In the genomic region with DNA sequence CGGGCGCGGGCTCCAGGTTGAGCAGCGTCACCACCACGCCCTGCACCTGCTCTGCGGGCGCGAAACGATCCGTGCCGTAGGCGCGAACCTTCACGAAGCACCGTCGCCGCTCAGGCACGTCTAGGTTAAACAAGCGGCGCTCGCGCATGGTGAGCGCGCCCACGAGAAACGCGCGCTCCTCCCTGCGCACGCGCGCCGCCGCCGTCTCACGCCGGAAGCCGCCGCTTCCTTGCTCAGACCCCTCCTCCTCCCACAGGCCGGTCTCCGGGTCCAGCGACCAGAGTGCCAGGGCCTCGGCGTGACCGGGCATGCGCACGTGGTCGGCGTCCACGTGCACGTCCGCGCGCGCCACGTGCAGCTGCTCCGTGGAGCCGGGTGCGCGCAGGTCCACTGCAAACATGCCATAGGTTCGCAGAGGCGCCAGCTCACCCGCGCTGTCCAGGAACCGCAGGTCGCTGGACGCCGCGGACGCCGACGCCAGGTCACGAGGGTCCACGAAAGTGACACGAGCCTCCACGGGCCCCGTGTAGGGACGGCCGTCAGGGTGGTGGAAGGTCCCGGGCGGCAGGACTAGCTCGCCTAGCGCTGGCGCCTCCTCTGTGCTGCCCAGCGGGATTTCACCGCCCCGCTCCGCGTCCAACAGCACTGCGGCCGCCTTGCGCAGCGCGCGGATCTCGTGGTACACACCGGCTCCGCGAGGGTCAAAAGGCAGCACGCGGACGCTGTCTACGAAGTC, we compare ENCODE assay signal across 8 mouse cellular contexts. TPM values are rescaled to one million over a fixed set of nuclear protein-coding genes. Genes with fewer than 3 reads are reported as not detected.
A peak's percentile ranks its signal among the peaks of the same experiment; 100 is the strongest.
DNase-seq lines count a peak whose midpoint lies in the region; ATAC-seq and TF ChIP-seq lines count a peak whose summit lies in the region.

No protein-coding gene starts in this region.

- intact Hi-C loops in gastrocnemius, postnatal 36 days (cut with DNase I): no loop called here

- H3K4me2 ChIP-seq in liver, embryonic 13.5 days: peak overlapping the region; percentile 55
- H3K4me2 ChIP-seq in neural tube, embryonic 13.5 days: peak overlapping the region; percentile 56

- no peaks in the 10 kb centered on the region for H3K36me3 ChIP-seq in kidney, adult 2 months (ENCODE audit: control insufficient read depth, insufficient read depth, low read length)
- H3K36me3 ChIP-seq in liver, embryonic 13.5 days: no peaks in the 10 kb centered on the region
- H3K36me3 ChIP-seq in neural tube, embryonic 13.5 days: no peaks in the 10 kb centered on the region

- peak; percentile 67 for DNase-seq in gastrocnemius, postnatal 10 days
- DNase-seq in gastrocnemius, postnatal 36 days: no peak
- peak; percentile 46 for DNase-seq in adrenal gland, postnatal 25 days
- DNase-seq in kidney, adult 2 months: peak; percentile 73
- no peak for DNase-seq in liver, embryonic 13.5 days
- DNase-seq in adipocyte (ENCODE audit: low spot score): no peak

- 0 out of 2 replicates have a peak, but pooled peaks cover 3% of the 10 kb centered on the region for H3K27me3 ChIP-seq in kidney, adult 2 months (replicated peaks; ENCODE audit: control insufficient read depth, insufficient read depth, low read length)
- peaks cover 99% of the 10 kb centered on the region for H3K27me3 ChIP-seq in liver, embryonic 13.5 days
- peaks cover 94% of the 10 kb centered on the region for H3K27me3 ChIP-seq in neural tube, embryonic 13.5 days

- no peaks in the 10 kb centered on the region; the same call in 1 of the 2 replicates for H3K9me3 ChIP-seq in liver, embryonic 13.5 days (replicated peaks)
- H3K9me3 ChIP-seq in neural tube, embryonic 13.5 days: no peaks in the 10 kb centered on the region

- no peak overlapping the region for H3K27ac ChIP-seq in kidney, adult 2 months (ENCODE audit: insufficient read depth, low read depth, low read length)
- no peak overlapping the region for H3K27ac ChIP-seq in liver, embryonic 13.5 days
- H3K27ac ChIP-seq in neural tube, embryonic 13.5 days (replicated peaks): no peak overlapping the region

- 0 out of 2 replicates have a peak, but pooled peaks have one; percentile 12 for ATAC-seq in granulocyte monocyte progenitor cell, adult 5-6 weeks (replicated peaks; ENCODE audit: poor library complexity, severe bottlenecking)
- ATAC-seq in liver, embryonic 13.5 days (ENCODE audit: low read depth): no peak; the same call in 1 of the 2 replicates
- ATAC-seq in neural tube, embryonic 13.5 days (ENCODE audit: low read depth): peak; percentile 65

- peak overlapping the region; percentile 27; the same call in 1 of the 2 replicates for H3K4me3 ChIP-seq in kidney, adult 2 months (ENCODE audit: insufficient read depth, low read depth, low read length)
- peak overlapping the region; percentile 46 for H3K4me3 ChIP-seq in liver, embryonic 13.5 days (replicated peaks)
- peak overlapping the region; percentile 44 for H3K4me3 ChIP-seq in neural tube, embryonic 13.5 days

- TF ChIP-seq CTCF in kidney, adult 2 months (conservative IDR thresholded peaks at IDR 0.05; ENCODE audit: insufficient read depth, insufficient read length, low read depth, low read length): no peak

- WGBS in kidney, adult 2 months: 5% methylated on average over 103 of the region's 103 CpGs
- 8% methylated on average over 103 of the region's 103 CpGs for WGBS in liver, embryonic 13.5 days (ENCODE audit: insufficient replicate concordance)
- WGBS in neural tube, embryonic 13.5 days: 4% methylated on average over 100 of the region's 103 CpGs

- no peak overlapping the region for H3K9ac ChIP-seq in liver, embryonic 13.5 days
- peak overlapping the region; percentile 56 for H3K9ac ChIP-seq in neural tube, embryonic 13.5 days

- no peaks in the 10 kb centered on the region for H3K4me1 ChIP-seq in kidney, adult 2 months (ENCODE audit: control insufficient read depth, insufficient read depth, low read length)
- H3K4me1 ChIP-seq in liver, embryonic 13.5 days (replicated peaks): peaks cover 11% of the 10 kb centered on the region
- peaks cover 48% of the 10 kb centered on the region for H3K4me1 ChIP-seq in neural tube, embryonic 13.5 days (replicated peaks)

- TF ChIP-seq POLR2A in kidney, adult 2 months (IDR thresholded peaks at IDR 0.05; ENCODE audit: low read depth, low read length): no peak

RNA-seq across cellular contexts. Expression of a gene that starts 5.3 kb away (rescaled TPM):
- total RNA-seq in gastrocnemius, postnatal 10 days (2021): 10 to 100 TPM; 25.3 to 28.4 TPM
- 10 to 100 TPM in 1 of 2 experiments, 1 to 10 TPM in 1; 9.3 to 11.0 TPM for total RNA-seq in gastrocnemius, postnatal 36 days (2021)
- not detected in 2 replicates for total RNA-seq in adrenal gland, postnatal 25 days (2021)
- not detected in 2 replicates for total RNA-seq in granulocyte monocyte progenitor cell, adult 5-6 weeks (2014; fragmentation: Nextera tagmentation)
- not detected in 2 replicates for total RNA-seq in granulocyte monocyte progenitor cell, adult 5-6 weeks (2017)
- polyA plus RNA-seq in kidney, adult 2 months (2012; rRNA removed): 0.11 and 0.16 TPM in 2 replicates
- 0.03 and 0.09 TPM in 2 replicates for polyA plus RNA-seq in liver, embryonic 13.5 days (2015; fragmentation: Nextera tagmentation; extraction: Ambion mirVana)
- polyA plus RNA-seq in neural tube, embryonic 13.5 days (2015; fragmentation: Nextera tagmentation; extraction: Ambion mirVana): 3.1 and 3.9 TPM in 2 replicates

RNA-seq across cellular contexts. Expression of a gene that starts 19.8 kb away (rescaled TPM):
- total RNA-seq in gastrocnemius, postnatal 10 days (2021): under 1 TPM in 1 of 2 experiments, not detected in 1; 0.38 TPM
- not detected for total RNA-seq in gastrocnemius, postnatal 36 days (2021)
- total RNA-seq in adrenal gland, postnatal 25 days (2021): 0.24 TPM in 1 of 2 replicates, not detected in the other
- total RNA-seq in granulocyte monocyte progenitor cell, adult 5-6 weeks (2014; fragmentation: Nextera tagmentation): 0.73 TPM in 1 of 2 replicates, not detected in the other
- 1.5 and 2.5 TPM in 2 replicates for total RNA-seq in granulocyte monocyte progenitor cell, adult 5-6 weeks (2017)
- polyA plus RNA-seq in kidney, adult 2 months (2012; rRNA removed): 1.3 and 1.5 TPM in 2 replicates
- polyA plus RNA-seq in liver, embryonic 13.5 days (2015; fragmentation: Nextera tagmentation; extraction: Ambion mirVana): 2.4 and 2.5 TPM in 2 replicates
- polyA plus RNA-seq in neural tube, embryonic 13.5 days (2015; fragmentation: Nextera tagmentation; extraction: Ambion mirVana): 3.4 TPM in 2 replicates

RNA-seq across cellular contexts. Expression of a gene that starts 20.2 kb away (rescaled TPM):
- 100 to 1,000 TPM; 236 to 268 TPM for total RNA-seq in gastrocnemius, postnatal 10 days (2021)
- total RNA-seq in gastrocnemius, postnatal 36 days (2021): 100 to 1,000 TPM; 332 to 340 TPM
- total RNA-seq in adrenal gland, postnatal 25 days (2021): 158 TPM in 2 replicates
- total RNA-seq in granulocyte monocyte progenitor cell, adult 5-6 weeks (2014; fragmentation: Nextera tagmentation): 76.7 and 98.5 TPM in 2 replicates
- total RNA-seq in granulocyte monocyte progenitor cell, adult 5-6 weeks (2017): 107 and 110 TPM in 2 replicates
- polyA plus RNA-seq in kidney, adult 2 months (2012; rRNA removed): 283 and 372 TPM in 2 replicates
- 109 and 114 TPM in 2 replicates for polyA plus RNA-seq in liver, embryonic 13.5 days (2015; fragmentation: Nextera tagmentation; extraction: Ambion mirVana)
- 169 and 186 TPM in 2 replicates for polyA plus RNA-seq in neural tube, embryonic 13.5 days (2015; fragmentation: Nextera tagmentation; extraction: Ambion mirVana)

RNA-seq across cellular contexts. Expression of a gene that starts 20.3 kb away (rescaled TPM):
- total RNA-seq in gastrocnemius, postnatal 10 days (2021): 1 to 10 TPM; 9.0 to 9.5 TPM
- 1 to 10 TPM; 5.7 to 9.0 TPM for total RNA-seq in gastrocnemius, postnatal 36 days (2021)
- total RNA-seq in adrenal gland, postnatal 25 days (2021): 1.7 and 4.5 TPM in 2 replicates
- 2.7 TPM in 1 of 2 replicates, not detected in the other for total RNA-seq in granulocyte monocyte progenitor cell, adult 5-6 weeks (2014; fragmentation: Nextera tagmentation)
- not detected in 2 replicates for total RNA-seq in granulocyte monocyte progenitor cell, adult 5-6 weeks (2017)
- polyA plus RNA-seq in kidney, adult 2 months (2012; rRNA removed): 3.9 and 5.6 TPM in 2 replicates
- 0.74 and 0.81 TPM in 2 replicates for polyA plus RNA-seq in liver, embryonic 13.5 days (2015; fragmentation: Nextera tagmentation; extraction: Ambion mirVana)
- 10.0 and 12.1 TPM in 2 replicates for polyA plus RNA-seq in neural tube, embryonic 13.5 days (2015; fragmentation: Nextera tagmentation; extraction: Ambion mirVana)

RNA-seq across cellular contexts. Expression of a gene that starts 49.9 kb away (rescaled TPM):
- total RNA-seq in gastrocnemius, postnatal 10 days (2021): 1 to 10 TPM in 1 of 2 experiments, under 1 TPM in 1; 0.47 to 1.1 TPM
- not detected for total RNA-seq in gastrocnemius, postnatal 36 days (2021)
- 1.7 and 2.5 TPM in 2 replicates for total RNA-seq in adrenal gland, postnatal 25 days (2021)
- total RNA-seq in granulocyte monocyte progenitor cell, adult 5-6 weeks (2014; fragmentation: Nextera tagmentation): 7.0 and 25.1 TPM in 2 replicates
- 5.6 and 9.3 TPM in 2 replicates for total RNA-seq in granulocyte monocyte progenitor cell, adult 5-6 weeks (2017)
- polyA plus RNA-seq in kidney, adult 2 months (2012; rRNA removed): 3.6 and 3.9 TPM in 2 replicates
- polyA plus RNA-seq in liver, embryonic 13.5 days (2015; fragmentation: Nextera tagmentation; extraction: Ambion mirVana): 2.4 and 2.8 TPM in 2 replicates
- polyA plus RNA-seq in neural tube, embryonic 13.5 days (2015; fragmentation: Nextera tagmentation; extraction: Ambion mirVana): 50.9 and 58.8 TPM in 2 replicates

Comparison
In these comparisons a context has a peak if more than half of its experiments do, and no peak if none do; other contexts are left out.
1. DNase-seq: peak in gastrocnemius, postnatal 10 days (single experiment), adrenal gland, postnatal 25 days (single experiment) and kidney, adult 2 months (single experiment); none in gastrocnemius, postnatal 36 days (0 of 2), liver, embryonic 13.5 days (single experiment) and adipocyte (single experiment).
2. Peak in every context shown above with its lines, with median percentiles within 50 percentile points of each other: H3K4me3 ChIP-seq.